In genomic region chr2:25145346-25145745, GRCm38 (mm10) we compare ENCODE assay signal across 11 mouse cellular contexts. TPM values are rescaled to one million over a fixed set of nuclear protein-coding genes. Genes with fewer than 3 reads are reported as not detected.
A peak's percentile ranks its signal among the peaks of the same experiment; 100 is the strongest.
DNase-seq lines count a peak whose midpoint lies in the region; ATAC-seq and TF ChIP-seq lines count a peak whose summit lies in the region.
"Had no signal": no experiment of that assay in that cellular context is flagged by ENCODE, and none has a peak within 500 bp of the region (broad histone marks: within the 10 kb centered on the region; RNA-seq: fewer than 3 reads in every experiment).

No protein-coding gene starts in this region.

- DNase-seq in 3134 (ENCODE audit: extremely low read depth, insufficient read length, low spot score), result peak; percentile 88
- DNase-seq in kidney, postnatal 36 days, result peak; percentile 80 to 81
- DNase-seq in spleen, adult 18-20 months, result no peak
- no peak for DNase-seq in embryo, embryonic 10 days (ENCODE audit: low spot score)
- DNase-seq in frontal cortex, postnatal 36 days (ENCODE audit: low spot score in 2 of 2), result no peak
- DNase-seq: cerebellum, adult 11-12 months had no signal

- H3K27me3 ChIP-seq in C2C12 (ENCODE audit: control insufficient read depth, insufficient read depth, insufficient read length), result no peaks in the 10 kb centered on the region
- peaks cover 4% of the 10 kb centered on the region; the same call in 1 of the 2 replicates for H3K27me3 ChIP-seq in heart, embryonic 12.5 days (replicated peaks)
- H3K27me3 ChIP-seq in hindbrain, embryonic 12.5 days, result no peaks in the 10 kb centered on the region
- H3K27me3 ChIP-seq: neural tube, embryonic 12.5 days had no signal

- no peaks in the 10 kb centered on the region for H3K36me3 ChIP-seq in C2C12 (ENCODE audit: control insufficient read depth, insufficient read depth)
- H3K36me3 ChIP-seq in heart, embryonic 12.5 days, result no peaks in the 10 kb centered on the region
- no peaks in the 10 kb centered on the region for H3K36me3 ChIP-seq in hindbrain, embryonic 12.5 days
- H3K36me3 ChIP-seq: neural tube, embryonic 12.5 days had no signal

- no peak overlapping the region for H3K27ac ChIP-seq in heart, embryonic 12.5 days (ENCODE audit: poor library complexity, severe bottlenecking)
- no peak overlapping the region for H3K27ac ChIP-seq in hindbrain, embryonic 12.5 days
- H3K27ac ChIP-seq: macrophage; neural tube, embryonic 12.5 days had no signal

- no peaks in the 10 kb centered on the region for H3K79me3 ChIP-seq in C2C12 (ENCODE audit: low read depth)

- H3K79me2 ChIP-seq in C2C12 (ENCODE audit: control insufficient read depth, insufficient read depth), result peaks cover 42% of the 10 kb centered on the region

- no peak overlapping the region for H3K4me3 ChIP-seq in C2C12 (ENCODE audit: insufficient read depth, poor library complexity, severe bottlenecking)
- no peak overlapping the region for H3K4me3 ChIP-seq in heart, embryonic 12.5 days
- H3K4me3 ChIP-seq in hindbrain, embryonic 12.5 days, result no peak overlapping the region
- H3K4me3 ChIP-seq: neural tube, embryonic 12.5 days had no signal

- peak; percentile 33; the same call in 1 of the 2 replicates for ATAC-seq in heart, embryonic 12.5 days (ENCODE audit: insufficient number of reproducible peaks, low FRiP score)
- ATAC-seq in hindbrain, embryonic 12.5 days (ENCODE audit: low FRiP score), result no peak

- no peak for TF ChIP-seq CTCF in C2C12 (IDR thresholded peaks at IDR 0.05; ENCODE audit: control insufficient read depth, insufficient read depth, insufficient read length)

- no peak overlapping the region for H3K4me2 ChIP-seq in heart, embryonic 12.5 days
- no peak overlapping the region for H3K4me2 ChIP-seq in hindbrain, embryonic 12.5 days (replicated peaks)
- H3K4me2 ChIP-seq: neural tube, embryonic 12.5 days had no signal

- 51% methylated on average over 6 of the region's 6 CpGs for WGBS in heart, embryonic 12.5 days
- WGBS in hindbrain, embryonic 12.5 days, result 86% methylated on average over 6 of the region's 6 CpGs

- 0 out of 2 replicates have a peak, but pooled peaks cover 6% of the 10 kb centered on the region for H3K9me3 ChIP-seq in heart, embryonic 12.5 days (replicated peaks)
- no peaks in the 10 kb centered on the region for H3K9me3 ChIP-seq in hindbrain, embryonic 12.5 days (replicated peaks)
- H3K9me3 ChIP-seq: neural tube, embryonic 12.5 days had no signal

- H3K4me1 ChIP-seq in heart, embryonic 12.5 days (replicated peaks), result 0 out of 2 replicates have a peak, but pooled peaks cover 5% of the 10 kb centered on the region
- H3K4me1 ChIP-seq in hindbrain, embryonic 12.5 days, result no peaks in the 10 kb centered on the region
- H3K4me1 ChIP-seq: neural tube, embryonic 12.5 days had no signal

- H3ac ChIP-seq in C2C12 (ENCODE audit: control insufficient read depth, insufficient read length, low read depth), result no peak overlapping the region

- H3K9ac ChIP-seq in heart, embryonic 12.5 days, result no peak overlapping the region
- no peak overlapping the region for H3K9ac ChIP-seq in hindbrain, embryonic 12.5 days
- H3K9ac ChIP-seq: neural tube, embryonic 12.5 days had no signal

TF ChIP-seq in C2C12, 6 proteins besides CTCF, POLR2A, EP300 and RAD21:
- TF ChIP-seq MYOG (IDR thresholded peaks at IDR 0.05; ENCODE audit: control insufficient read depth, extremely low read depth, insufficient read length) (no peak), CEBPB (IDR thresholded peaks at IDR 0.05; ENCODE audit: low read depth) (peak; percentile 20), FOSL1 (IDR thresholded peaks at IDR 0.05; ENCODE audit: insufficient read depth, low read length, poor library complexity, severe bottlenecking) (peak; percentile 46), USF1 (IDR thresholded peaks at IDR 0.05; ENCODE audit: low read depth) (no peak), MAX (IDR thresholded peaks at IDR 0.05) (peak; percentile 73)
TF ChIP-seq in C2C12: peak in this region for 3.

RNA-seq across cellular contexts. Expression of gene Nrarp, which starts 35.2 kb away (rescaled TPM):
- 0.56 TPM for polyA plus RNA-seq in C2C12 (2012; fragmentation: generic; extraction: Trizol)
- polyA plus RNA-seq in heart, embryonic 12.5 days (2016; fragmentation: Nextera tagmentation; extraction: Ambion mirVana), result 10.8 and 12.8 TPM in 2 replicates
- polyA plus RNA-seq in hindbrain, embryonic 12.5 days (2016; fragmentation: Nextera tagmentation; extraction: Ambion mirVana), result 70.9 and 76.4 TPM in 2 replicates
- polyA plus RNA-seq: macrophage had no signal

RNA-seq across cellular contexts. Expression of gene Noxa1, which starts 50.4 kb away (rescaled TPM):
- polyA plus RNA-seq in C2C12 (2012; fragmentation: generic; extraction: Trizol), result not detected
- polyA plus RNA-seq in heart, embryonic 12.5 days (2016; fragmentation: Nextera tagmentation; extraction: Ambion mirVana), result 0.10 TPM in 1 of 2 replicates, not detected in the other
- 0.14 and 0.22 TPM in 2 replicates for polyA plus RNA-seq in hindbrain, embryonic 12.5 days (2016; fragmentation: Nextera tagmentation; extraction: Ambion mirVana)
- polyA plus RNA-seq: macrophage; neural tube, embryonic 12.5 days had no signal

RNA-seq across cellular contexts. Expression of gene Tor4a, which starts 51.3 kb away (rescaled TPM):
- polyA plus RNA-seq in C2C12 (2012; fragmentation: generic; extraction: Trizol), result 15.5 TPM
- 6.6 and 7.0 TPM in 2 replicates for polyA plus RNA-seq in heart, embryonic 12.5 days (2016; fragmentation: Nextera tagmentation; extraction: Ambion mirVana)
- 1.8 and 2.4 TPM in 2 replicates for polyA plus RNA-seq in hindbrain, embryonic 12.5 days (2016; fragmentation: Nextera tagmentation; extraction: Ambion mirVana)

Comparison
In these comparisons a context has a peak if more than half of its experiments do, and no peak if none do; other contexts are left out.
1. DNase-seq: peak in 3134 (single experiment) and kidney, postnatal 36 days (2 of 2); none in spleen, adult 18-20 months (0 of 2), embryo, embryonic 10 days (single experiment) and frontal cortex, postnatal 36 days (0 of 2).